Mouse (Mus musculus): ENCODE data around the gene Zfp292. TPM values are rescaled to one million over a fixed set of nuclear protein-coding genes. Genes with fewer than 3 reads are reported as not detected.

Gene Zfp292
- polyA plus RNA-seq, 1 experiment from 2014 or later = 12.4 TPM

DNA sequence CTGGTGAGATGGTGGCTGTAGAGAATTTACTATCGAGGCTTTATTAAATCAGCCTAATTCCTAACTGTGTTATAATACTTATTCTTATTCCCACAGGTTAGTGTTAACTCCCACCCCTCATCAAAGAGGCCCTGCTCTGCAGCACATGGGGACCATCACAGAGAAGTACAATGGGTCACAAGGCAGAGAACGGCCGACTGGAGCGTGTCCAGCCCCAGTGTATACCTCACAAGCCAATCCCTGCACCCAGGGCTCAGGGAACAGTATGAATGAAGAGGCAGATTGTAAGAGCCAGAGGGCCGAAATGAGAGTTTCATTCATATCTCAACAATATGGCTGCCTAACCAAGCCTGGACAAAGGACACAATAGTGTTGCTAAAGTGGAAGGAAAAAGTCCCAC is 86.5 kb downstream of the Zfp292 start:
- WGBS = 85% methylated on average over 5 of the region's 5 CpGs
- Histone ChIP-seq H3K4me3 (ENCODE audit: low read length) (no peak overlapping the region), H3K27me3 (ENCODE audit: control insufficient read depth, insufficient read depth, low read length) (no peaks in the 10 kb centered on the region), H3K4me1 (ENCODE audit: control insufficient read depth, insufficient read depth, low read length) (no peaks in the 10 kb centered on the region), H3K9ac (ENCODE audit: low read length) (no peak overlapping the region), H3K9me3 (replicated peaks; ENCODE audit: control insufficient read depth, low read length) (no peaks in the 10 kb centered on the region), H3K27ac (ENCODE audit: low read length) (no peak overlapping the region), H3K4me2 (ENCODE audit: low read depth, low read length) (no peak overlapping the region), H3K36me3 (ENCODE audit: control insufficient read depth, insufficient read depth) (no peaks in the 10 kb centered on the region)
- no peak for ATAC-seq (replicated peaks; ENCODE audit: extremely low read depth, insufficient read depth, low FRiP score)

- no peaks in the 10 kb centered on the region for H3K36me3 ChIP-seq (ENCODE audit: control insufficient read depth, insufficient read depth)
- no peak for ATAC-seq (replicated peaks; ENCODE audit: extremely low read depth, insufficient read depth, low FRiP score)
- H3K9me3 ChIP-seq (replicated peaks; ENCODE audit: control insufficient read depth, low read length) = no peaks in the 10 kb centered on the region
- H3K9ac ChIP-seq (ENCODE audit: low read length) = no peak overlapping the region
- H3K4me2 ChIP-seq (ENCODE audit: low read depth, low read length) = no peak overlapping the region
- 75% methylated on average over 3 of the region's 3 CpGs for WGBS
- no peak overlapping the region for H3K4me3 ChIP-seq (ENCODE audit: low read length)
- peaks cover 2% of the 10 kb centered on the region; the same call in 1 of the 2 replicates for H3K4me1 ChIP-seq (ENCODE audit: control insufficient read depth, insufficient read depth, low read length)
- no peak overlapping the region for H3K27ac ChIP-seq (ENCODE audit: low read length)
- no peaks in the 10 kb centered on the region for H3K27me3 ChIP-seq (ENCODE audit: control insufficient read depth, insufficient read depth, low read length)
These were observed 96.3 kb downstream of the Zfp292 start for GRCm38 (mm10) chr4:34786476-34786875.

DNA sequence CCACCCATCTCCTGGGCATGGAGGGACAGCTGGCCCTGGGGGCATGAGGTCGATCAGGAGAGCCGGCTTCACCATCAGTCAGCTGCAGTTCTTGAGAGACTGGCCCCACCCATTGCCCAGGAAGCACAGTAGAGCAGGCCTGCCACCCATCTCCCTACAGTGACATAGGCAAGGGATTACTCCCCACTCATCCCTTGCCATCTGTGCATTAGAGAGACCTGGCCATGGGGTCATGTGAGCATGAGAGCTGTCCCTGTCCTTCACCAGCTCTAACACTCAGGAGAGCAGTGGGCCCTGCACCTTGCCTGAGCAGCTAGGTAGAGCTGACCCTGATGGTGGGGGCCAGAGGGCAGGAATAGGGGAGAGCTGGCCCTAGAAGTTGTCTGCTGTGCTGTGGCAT is 97.1 kb downstream of the Zfp292 start:
- no peak for ATAC-seq (replicated peaks; ENCODE audit: extremely low read depth, insufficient read depth, low FRiP score)
- H3K9ac ChIP-seq (ENCODE audit: low read length) = no peak overlapping the region
- no peaks in the 10 kb centered on the region for H3K9me3 ChIP-seq (replicated peaks; ENCODE audit: control insufficient read depth, low read length)
- peaks cover 3% of the 10 kb centered on the region; the same call in 1 of the 2 replicates for H3K4me1 ChIP-seq (ENCODE audit: control insufficient read depth, insufficient read depth, low read length)
- WGBS = 95% methylated on average over 2 of the region's 2 CpGs
- no peak overlapping the region for H3K4me3 ChIP-seq (ENCODE audit: low read length)
- no peak overlapping the region for H3K4me2 ChIP-seq (ENCODE audit: low read depth, low read length)
- H3K27ac ChIP-seq (ENCODE audit: low read length) = no peak overlapping the region
- H3K27me3 ChIP-seq (ENCODE audit: control insufficient read depth, insufficient read depth, low read length) = no peaks in the 10 kb centered on the region
- H3K36me3 ChIP-seq (ENCODE audit: control insufficient read depth, insufficient read depth) = no peaks in the 10 kb centered on the region

GRCm38 (mm10) chr4:34784865-34785264 is 97.9 kb downstream of the Zfp292 start:
- Histone ChIP-seq H3K27ac (ENCODE audit: low read length) (no peak overlapping the region), H3K4me1 (ENCODE audit: control insufficient read depth, insufficient read depth, low read length) (peaks cover 3% of the 10 kb centered on the region; the same call in 1 of the 2 replicates), H3K9me3 (replicated peaks; ENCODE audit: control insufficient read depth, low read length) (no peaks in the 10 kb centered on the region), H3K4me3 (ENCODE audit: low read length) (no peak overlapping the region), H3K9ac (ENCODE audit: low read length) (no peak overlapping the region), H3K4me2 (ENCODE audit: low read depth, low read length) (no peak overlapping the region), H3K27me3 (ENCODE audit: control insufficient read depth, insufficient read depth, low read length) (no peaks in the 10 kb centered on the region), H3K36me3 (ENCODE audit: control insufficient read depth, insufficient read depth) (no peaks in the 10 kb centered on the region)
- WGBS = 50% methylated on average over 5 of the region's 5 CpGs
- no peak for ATAC-seq (replicated peaks; ENCODE audit: extremely low read depth, insufficient read depth, low FRiP score)

- H3K9ac ChIP-seq (ENCODE audit: low read length) = no peak overlapping the region
- 38% methylated on average over 4 of the region's 4 CpGs for WGBS
- H3K36me3 ChIP-seq (ENCODE audit: control insufficient read depth, insufficient read depth) = no peaks in the 10 kb centered on the region
- ATAC-seq (replicated peaks; ENCODE audit: extremely low read depth, insufficient read depth, low FRiP score) = no peak
- H3K27ac ChIP-seq (ENCODE audit: low read length) = no peak overlapping the region
- H3K4me2 ChIP-seq (ENCODE audit: low read depth, low read length) = no peak overlapping the region
- no peaks in the 10 kb centered on the region for H3K9me3 ChIP-seq (replicated peaks; ENCODE audit: control insufficient read depth, low read length)
- peaks cover 3% of the 10 kb centered on the region; the same call in 1 of the 2 replicates for H3K4me1 ChIP-seq (ENCODE audit: control insufficient read depth, insufficient read depth, low read length)
- H3K4me3 ChIP-seq (ENCODE audit: low read length) = no peak overlapping the region
- no peaks in the 10 kb centered on the region for H3K27me3 ChIP-seq (ENCODE audit: control insufficient read depth, insufficient read depth, low read length)
These were observed 100.0 kb downstream of the Zfp292 start for GRCm38 (mm10) chr4:34782730-34783129.

DNA sequence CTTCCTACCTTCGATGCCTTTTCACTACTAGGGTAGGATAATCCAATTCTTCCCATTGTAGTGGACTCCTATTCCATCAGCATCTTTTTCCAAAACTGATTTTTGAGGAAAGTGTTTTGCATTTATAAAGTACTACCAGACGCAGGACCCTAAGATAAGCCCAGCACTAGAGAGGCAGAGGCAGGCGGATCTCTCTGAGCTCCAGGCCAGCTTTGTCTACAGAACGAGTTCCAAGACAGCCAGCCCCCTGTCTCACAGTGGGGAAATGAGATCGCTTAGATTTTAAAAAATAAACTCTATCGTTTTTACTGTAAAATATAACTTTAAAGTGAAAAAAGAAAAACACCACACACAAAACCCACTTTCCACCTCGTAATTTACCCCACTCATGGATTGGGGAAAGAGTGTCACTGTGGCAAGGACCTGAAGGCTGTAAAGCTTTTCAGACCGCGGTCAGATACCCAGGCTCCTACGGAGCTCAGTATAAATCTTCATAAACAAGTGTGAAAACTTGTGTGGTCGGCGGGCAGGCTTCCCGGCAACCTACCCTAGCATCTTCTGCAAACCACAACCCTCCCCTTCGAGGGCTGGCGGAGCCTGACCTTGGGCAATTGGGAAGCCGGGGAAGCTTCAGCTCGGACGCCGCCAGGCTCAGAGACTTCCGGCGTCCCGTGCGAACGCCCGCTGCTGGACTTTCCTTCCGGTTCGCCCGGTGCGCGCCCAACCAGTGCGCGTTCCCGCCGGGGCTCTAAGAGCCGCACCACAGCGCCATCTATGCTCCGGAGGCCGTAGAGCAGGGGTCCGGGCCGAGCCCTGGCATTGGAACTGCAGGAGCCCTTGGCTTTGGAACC is 104.9 kb downstream of the Zfp292 start, which contains the start of gene Smim8:
Smim8 (minus strand) TSS at position 747 of the 851 bp plus-strand sequence.
- 5% methylated on average over 40 of the region's 40 CpGs for WGBS
- Histone ChIP-seq H3K9ac (ENCODE audit: low read length) (peak within 1 kb of the TSS; percentile 78), H3K27me3 (ENCODE audit: control insufficient read depth, insufficient read depth, low read length) (no peaks in the 10 kb centered on the region), H3K27ac (ENCODE audit: low read length) (peak within 1 kb of the TSS; percentile 89), H3K4me3 (ENCODE audit: low read length) (peak within 1 kb of the TSS; percentile 63), H3K9me3 (replicated peaks; ENCODE audit: control insufficient read depth, low read length) (no peaks in the 10 kb centered on the region), H3K4me1 (ENCODE audit: control insufficient read depth, insufficient read depth, low read length) (peaks cover 5% of the 10 kb centered on the region; the same call in 1 of the 2 replicates), H3K4me2 (ENCODE audit: low read depth, low read length) (peak within 1 kb of the TSS; percentile 90), H3K36me3 (ENCODE audit: control insufficient read depth, insufficient read depth) (no peaks in the 10 kb centered on the region)
- ATAC-seq (replicated peaks; ENCODE audit: extremely low read depth, insufficient read depth, low FRiP score) = peak; percentile 97

DNA sequence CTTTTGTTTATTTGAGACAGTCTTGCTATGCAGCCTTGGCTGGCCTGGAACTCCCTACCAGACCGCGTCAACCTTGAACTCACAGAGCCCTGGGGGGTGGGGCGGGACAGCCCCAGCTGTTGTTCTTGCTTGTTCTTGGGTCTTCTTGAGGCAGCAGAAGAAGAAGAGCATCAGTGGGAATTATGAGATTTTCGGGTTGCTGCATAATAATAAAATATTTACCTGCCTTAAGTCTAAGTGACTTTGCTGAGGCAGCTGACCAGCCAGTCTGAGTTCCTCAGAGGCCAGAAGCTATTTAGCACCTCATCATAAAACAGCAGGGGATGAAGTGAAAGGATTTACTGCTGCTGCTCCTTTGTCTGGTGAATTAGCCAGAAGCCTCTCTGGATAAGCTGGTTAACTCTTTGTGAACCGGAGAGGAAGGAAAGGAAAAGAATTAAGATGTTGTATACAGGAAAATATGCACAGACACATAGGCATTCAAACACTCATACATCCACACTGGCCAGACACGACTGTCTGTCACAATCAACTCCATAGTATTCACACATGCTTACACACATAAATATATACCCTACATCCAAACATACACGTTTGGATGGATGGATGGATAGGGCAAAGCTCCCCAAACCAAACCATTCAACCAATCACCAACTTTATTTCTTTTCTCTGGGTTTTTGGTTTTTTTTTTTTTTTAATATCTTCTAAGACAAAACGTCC is 110.9 kb downstream of the Zfp292 start:
- WGBS = 22% methylated on average over 8 of the region's 8 CpGs
- H3K9ac ChIP-seq (ENCODE audit: low read length) = no peak overlapping the region

GRCm38 (mm10) chr4:34756163-34756562 is 126.6 kb downstream of the Zfp292 start, which contains the start of gene Gm136:
Gene Gm136, minus strand, starts transcription at chr4:34756263.
- Histone ChIP-seq H3K4me1 (ENCODE audit: control insufficient read depth, insufficient read depth, low read length) (no peaks in the 10 kb centered on the region), H3K9me3 (replicated peaks; ENCODE audit: control insufficient read depth, low read length) (no peaks in the 10 kb centered on the region), H3K27me3 (ENCODE audit: control insufficient read depth, insufficient read depth, low read length) (no peaks in the 10 kb centered on the region), H3K4me3 (ENCODE audit: low read length) (no peak within 1 kb of the TSS), H3K27ac (ENCODE audit: low read length) (no peak within 1 kb of the TSS), H3K36me3 (ENCODE audit: control insufficient read depth, insufficient read depth) (no peaks in the 10 kb centered on the region), H3K9ac (ENCODE audit: low read length) (no peak within 1 kb of the TSS), H3K4me2 (ENCODE audit: low read depth, low read length) (no peak within 1 kb of the TSS)
- WGBS = 81% methylated on average over 1 of the region's 1 CpGs
- no peak for ATAC-seq (replicated peaks; ENCODE audit: extremely low read depth, insufficient read depth, low FRiP score)

More for the DNA sequence above, 110.9 kb downstream of the Zfp292 start:
- Histone ChIP-seq H3K36me3 (ENCODE audit: control insufficient read depth, insufficient read depth) (peaks cover 17% of the 10 kb centered on the region; the same call in 1 of the 2 replicates), H3K4me1 (ENCODE audit: control insufficient read depth, insufficient read depth, low read length) (no peaks in the 10 kb centered on the region), H3K4me2 (ENCODE audit: low read depth, low read length) (no peak overlapping the region), H3K27ac (ENCODE audit: low read length) (no peak overlapping the region), H3K4me3 (ENCODE audit: low read length) (no peak overlapping the region), H3K9me3 (replicated peaks; ENCODE audit: control insufficient read depth, low read length) (no peaks in the 10 kb centered on the region), H3K27me3 (ENCODE audit: control insufficient read depth, insufficient read depth, low read length) (no peaks in the 10 kb centered on the region)
- no peak for ATAC-seq (replicated peaks; ENCODE audit: extremely low read depth, insufficient read depth, low FRiP score)

Measured in heart, embryonic 16.5 days (tissue).